Mouse (Mus musculus) ZHBTc4 (cell line): ENCODE data around the gene Nmnat2.

Experiments
- DNase-seq: peaks from one replicate; pipeline ENCODE4 v3.0.0-alpha.2; 2011; ENCODE audit warnings: low read depth, low spot score

The Nmnat2 gene

DNA sequence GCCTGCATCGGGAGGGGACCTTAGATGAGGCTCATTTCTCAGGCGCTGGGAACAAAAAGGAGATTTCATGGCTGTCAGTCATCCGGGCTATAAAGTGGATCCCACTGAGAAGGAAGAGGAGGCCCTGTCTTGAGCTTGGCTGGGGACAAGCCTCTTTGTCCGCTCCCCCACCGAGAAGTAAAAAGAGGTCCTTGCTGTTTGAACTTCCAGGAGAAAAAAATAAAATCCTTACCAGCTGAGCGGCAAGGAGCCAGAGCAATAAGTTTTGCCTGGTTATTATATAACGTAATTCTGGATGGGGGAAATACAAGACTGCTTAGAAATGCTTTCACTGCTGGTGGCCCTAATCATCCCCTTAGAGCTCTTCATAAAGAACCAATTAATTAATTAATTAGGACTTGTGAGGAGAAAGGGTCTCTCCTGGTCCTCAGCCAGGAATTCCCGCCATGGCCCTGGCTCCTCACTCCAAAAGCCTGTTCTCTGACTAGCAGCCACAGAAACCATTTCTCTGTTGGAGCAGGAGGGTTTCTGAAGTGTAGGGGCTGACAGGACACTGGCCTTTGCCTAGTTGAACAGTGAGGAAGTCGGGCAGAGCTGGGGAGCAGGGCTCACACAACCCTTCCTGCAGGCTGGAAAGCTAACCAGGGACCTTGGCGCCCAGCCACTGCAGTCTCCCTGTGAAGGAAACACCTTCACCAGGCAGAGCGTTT is 99.5 kb downstream of the Nmnat2 start:
- DNase-seq = no peak

- DNase-seq = no peak
These were observed 103.5 kb downstream of the Nmnat2 start for GRCm38 (mm10) chr1:153058290-153058689.

GRCm38 (mm10) chr1:153059626-153060025 is 104.8 kb downstream of the Nmnat2 start:
- DNase-seq = no peak

DNA sequence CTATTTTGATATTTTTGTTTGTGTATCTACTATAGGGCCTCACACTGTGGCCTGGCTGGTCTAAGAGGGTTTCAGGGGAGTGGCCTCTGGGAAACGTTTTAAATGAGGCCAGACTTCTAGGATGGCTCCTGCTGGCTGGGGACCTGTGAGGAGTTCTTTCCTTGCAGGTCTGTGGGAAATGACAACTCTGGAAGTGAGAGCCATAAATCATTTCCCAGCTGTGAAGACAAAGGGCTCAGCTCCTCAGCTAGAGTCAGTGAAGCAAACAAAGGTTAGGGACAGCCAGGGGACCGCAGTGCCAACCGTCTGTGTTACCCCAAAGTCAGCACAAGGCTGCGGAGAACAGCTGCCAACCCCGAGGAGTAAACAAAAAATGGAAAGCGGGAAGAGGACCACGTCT is 107.8 kb downstream of the Nmnat2 start:
- DNase-seq = no peak

DNA sequence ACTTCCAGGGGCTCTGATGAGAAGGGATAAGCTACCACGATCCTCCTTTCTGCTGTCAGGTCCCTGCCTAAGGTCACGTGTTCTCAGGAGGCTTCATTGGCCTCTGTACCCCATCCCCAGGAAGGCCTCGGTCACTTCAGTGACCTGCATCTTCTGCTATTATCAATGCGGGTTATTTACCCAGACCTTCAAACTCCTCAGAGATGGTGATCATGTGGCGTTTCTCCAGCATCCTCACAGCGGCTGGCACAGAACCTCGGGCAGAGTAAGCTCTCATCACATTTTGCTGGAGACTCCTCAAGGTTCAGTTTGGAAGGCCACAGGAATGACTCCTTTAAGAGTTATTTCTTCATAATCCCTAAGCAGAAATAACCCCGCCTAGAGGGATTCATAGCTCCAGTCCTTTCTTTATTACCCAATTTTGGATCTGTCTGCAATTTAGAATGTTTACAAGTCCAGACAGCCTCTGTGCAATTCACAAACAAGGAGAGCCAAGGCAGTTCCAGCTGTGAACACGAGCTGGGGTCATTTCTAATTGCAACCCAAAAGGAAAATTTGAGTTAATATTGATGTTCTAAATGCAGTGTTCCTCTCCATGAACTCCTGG is 110.1 kb downstream of the Nmnat2 start:
- no peak for DNase-seq

GRCm38 (mm10) chr1:153065473-153066386 is 110.9 kb downstream of the Nmnat2 start:
- no peak for DNase-seq

DNA sequence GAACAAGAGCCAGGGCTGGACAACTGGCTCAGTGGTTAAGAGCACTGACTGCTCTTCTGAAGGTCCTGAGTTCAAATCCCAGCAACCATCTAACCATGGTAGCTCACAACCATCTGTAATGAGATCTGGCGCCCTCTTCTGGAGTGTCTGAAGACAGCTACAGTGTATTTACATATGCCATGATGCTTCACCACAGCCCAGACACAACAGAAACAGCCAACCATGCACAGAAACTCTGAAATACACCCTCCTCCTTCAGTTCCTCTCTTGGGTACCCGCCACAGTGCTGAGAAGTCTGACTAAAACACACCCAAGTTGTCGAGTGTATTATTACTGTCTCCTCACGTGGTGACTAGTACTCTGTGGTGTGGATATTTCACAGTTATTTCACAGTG is 111.6 kb downstream of the Nmnat2 start:
- DNase-seq = peak; percentile 53

DNA sequence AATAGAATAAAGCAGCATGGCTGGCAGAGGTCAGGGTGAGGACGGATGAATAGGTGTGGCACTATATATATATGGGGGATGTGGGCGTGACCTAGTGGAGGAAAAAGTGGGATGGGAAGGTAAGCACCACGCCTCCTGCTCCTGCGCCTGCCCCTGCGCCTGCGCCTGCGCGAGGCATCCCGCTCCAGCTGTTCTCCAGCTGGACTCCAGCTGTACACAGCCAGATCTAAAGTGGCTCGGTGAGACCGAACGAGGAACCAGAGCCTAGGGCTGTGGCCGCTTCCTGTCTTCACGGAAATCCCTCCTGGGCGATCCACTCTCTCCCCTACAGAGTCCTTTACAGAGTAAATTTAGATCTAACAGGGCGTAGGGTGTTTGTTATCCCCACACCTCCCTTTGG is 116.8 kb downstream of the Nmnat2 start:
- peak; percentile 89 for DNase-seq

DNA sequence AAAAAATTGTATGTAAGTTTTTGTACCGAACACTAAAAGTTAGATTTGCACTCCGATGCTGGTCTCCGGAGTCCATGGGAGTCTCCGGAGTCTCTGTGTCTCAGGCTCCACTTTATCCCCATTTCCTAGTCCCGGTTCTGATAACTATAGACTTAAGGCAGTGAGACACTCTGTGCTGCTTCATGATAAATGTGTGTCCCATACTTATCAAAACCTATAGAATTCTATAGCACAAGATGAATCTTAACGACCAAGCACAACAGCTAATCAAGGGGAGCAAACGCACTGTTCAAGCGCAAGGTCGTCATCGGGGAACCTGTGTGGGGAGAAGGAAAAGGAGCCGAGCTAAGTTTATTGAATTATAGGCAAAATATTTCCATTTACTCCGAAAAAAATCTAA is 117.2 kb downstream of the Nmnat2 start:
- DNase-seq = no peak

- no peak for DNase-seq
These were observed 117.9 kb downstream of the Nmnat2 start for GRCm38 (mm10) chr1:153072711-153073110.

- no peak for DNase-seq
These were observed 118.6 kb downstream of the Nmnat2 start for GRCm38 (mm10) chr1:153073441-153073840.

- DNase-seq = no peak
These were observed 120.4 kb downstream of the Nmnat2 start for GRCm38 (mm10) chr1:153075087-153075736.

DNA sequence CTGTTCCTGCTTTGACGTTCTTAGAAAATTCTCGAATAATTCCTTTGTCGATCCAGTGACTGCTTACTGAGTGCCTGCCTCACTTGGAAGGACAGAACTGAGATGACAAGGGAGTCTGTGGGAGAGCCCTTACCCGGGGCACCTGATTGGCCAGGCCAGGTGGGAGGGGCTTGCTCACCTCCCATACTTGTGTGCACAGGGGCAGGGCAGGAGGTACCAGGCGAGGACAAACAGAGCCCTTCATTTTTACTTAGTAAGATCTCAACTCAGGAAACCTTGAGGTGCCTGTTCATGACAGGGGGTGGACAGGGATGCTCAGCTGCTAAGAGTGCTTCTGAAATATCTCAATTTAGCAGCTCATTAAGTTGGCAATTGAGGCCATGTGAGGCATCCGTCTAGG is 121.2 kb downstream of the Nmnat2 start:
- peak; percentile 58 for DNase-seq

DNA sequence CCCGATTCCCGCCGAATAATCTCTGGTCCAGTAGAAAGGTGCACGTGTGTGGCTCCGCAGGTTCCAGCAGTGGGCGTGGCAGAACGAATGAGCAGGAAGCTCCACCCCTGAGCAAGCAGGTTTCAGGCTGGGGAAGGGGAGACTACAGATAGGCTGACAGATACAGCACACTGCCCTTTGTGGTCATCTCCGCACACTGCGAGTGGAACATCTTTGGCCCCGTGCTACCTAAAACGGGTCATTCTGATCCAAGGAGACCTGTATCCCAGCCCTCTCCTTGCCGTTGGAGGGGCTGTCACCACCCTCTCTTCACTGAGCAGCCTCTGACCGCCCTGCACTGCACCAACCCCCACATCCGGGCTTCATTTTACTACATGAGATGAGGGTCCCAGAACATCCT is 128.4 kb downstream of the Nmnat2 start:
- peak; percentile 64 for DNase-seq

DNA sequence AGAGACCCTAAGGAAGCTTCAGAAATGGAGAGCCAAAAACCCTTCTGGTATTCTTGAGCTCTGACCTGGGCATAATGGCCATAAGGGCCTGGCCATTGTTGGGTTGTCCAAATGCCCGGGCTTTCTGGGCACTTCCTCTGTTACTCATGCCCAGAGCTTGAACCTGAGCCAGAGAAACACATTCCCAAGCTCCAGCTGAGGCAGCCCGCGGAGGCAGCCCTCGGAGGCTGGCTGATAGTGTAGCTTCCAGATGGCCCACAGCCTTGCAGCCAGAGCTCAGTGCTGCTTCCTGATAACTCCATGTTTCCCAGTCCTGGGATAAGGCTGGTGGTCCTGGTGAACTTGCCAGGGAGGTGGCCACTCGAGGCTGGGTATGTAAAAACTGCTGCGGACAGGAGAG is 129.4 kb downstream of the Nmnat2 start:
- no peak for DNase-seq

GRCm38 (mm10) chr1:153085198-153085597 is 130.4 kb downstream of the Nmnat2 start:
- DNase-seq = no peak

- peak; percentile 36 for DNase-seq
These were observed 133.0 kb downstream of the Nmnat2 start for GRCm38 (mm10) chr1:153087771-153088170.

- no peak for DNase-seq
These were observed 135.3 kb downstream of the Nmnat2 start for GRCm38 (mm10) chr1:153090081-153090480.

DNA sequence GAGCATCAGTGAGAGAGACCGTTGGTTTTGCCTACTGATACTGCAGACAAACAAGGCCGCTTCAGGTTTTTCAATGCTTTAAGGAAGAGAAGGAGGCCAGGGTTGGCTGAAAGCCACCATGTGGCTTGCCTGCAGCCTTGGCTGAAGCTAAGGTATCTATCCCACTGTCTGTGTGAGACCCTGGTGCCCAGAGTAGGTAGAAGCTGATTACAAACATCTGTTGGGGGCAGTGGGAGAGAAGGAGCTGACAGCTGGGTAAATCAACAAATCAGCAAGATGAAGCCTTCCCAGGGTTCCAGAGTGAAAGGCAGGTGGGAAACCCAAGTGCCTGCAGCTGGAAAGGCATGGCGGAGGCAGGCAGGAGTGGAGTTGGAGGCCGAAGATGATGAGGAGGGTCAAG is 136.0 kb downstream of the Nmnat2 start:
- DNase-seq = no peak

- DNase-seq = peak; percentile 93
These were observed 136.8 kb downstream of the Nmnat2 start for GRCm38 (mm10) chr1:153091438-153092236.
